Mouse (Mus musculus) right cerebral cortex, postnatal 25 days (tissue): Measurements from ENCODE around the gene Prkg1.

Experiments
- DNase-seq: peaks from one replicate; pipeline ENCODE4 v3.0.0; 2022

Gene Prkg1

GRCm38 (mm10) chr19:31132614-31133013 lies 632.2 kb downstream of the Prkg1 start:
- no peak for DNase-seq

DNA sequence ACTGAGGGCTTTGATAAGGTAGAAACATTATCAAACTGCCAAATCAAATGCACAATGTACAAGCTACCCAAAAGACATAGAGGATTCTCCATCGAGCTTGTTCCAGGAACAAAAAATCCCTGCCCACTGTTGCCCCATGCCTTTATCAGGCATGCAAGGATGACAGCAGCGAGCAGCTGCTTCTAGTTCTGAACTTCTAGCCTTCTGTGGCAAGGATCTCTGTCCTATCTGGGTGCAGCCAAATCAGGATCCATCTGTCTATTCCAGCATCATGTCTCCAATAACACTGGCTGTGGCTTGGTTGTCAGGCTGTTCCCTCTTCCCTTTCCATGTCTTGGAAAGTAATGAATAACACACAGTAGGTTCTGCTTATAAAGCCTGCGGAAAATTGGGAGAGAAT lies 640.2 kb downstream of the Prkg1 start:
- DNase-seq = no peak

GRCm38 (mm10) chr19:31114690-31115089 lies 650.1 kb downstream of the Prkg1 start:
- peak; percentile 13 for DNase-seq

DNA sequence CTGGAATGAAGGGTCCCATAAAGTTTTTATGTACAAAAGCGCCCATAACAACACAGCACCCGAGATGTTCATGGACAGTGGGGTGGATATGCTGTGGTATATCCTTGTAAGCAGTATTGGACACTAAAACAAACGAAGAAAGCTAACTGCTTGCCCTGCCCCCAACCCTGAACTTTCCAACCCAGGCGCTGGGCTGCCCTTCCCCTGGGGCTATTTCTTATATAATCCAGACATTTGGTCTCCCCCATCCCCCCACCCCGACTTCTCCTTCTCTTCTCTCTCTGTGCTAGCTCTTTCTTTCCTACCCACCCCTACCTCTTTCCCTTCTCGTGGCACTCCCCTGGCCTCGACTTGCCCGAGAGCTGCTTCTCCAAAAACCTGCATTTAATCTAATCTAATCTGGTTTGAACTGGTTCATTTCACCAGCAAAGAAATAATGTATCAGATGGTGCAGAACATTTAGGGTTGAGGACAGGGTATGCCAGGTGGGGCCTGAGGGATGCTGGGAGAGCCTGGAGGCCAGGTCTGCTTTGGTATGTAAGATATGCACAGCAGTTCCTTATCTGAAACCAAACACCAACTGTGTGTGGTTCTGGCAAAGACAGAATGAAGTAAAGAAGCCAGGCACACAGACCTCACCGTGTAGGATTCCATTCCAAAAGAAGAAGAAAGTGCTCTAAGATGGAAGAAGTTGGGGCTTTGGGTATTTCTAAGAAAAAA lies 657.8 kb downstream of the Prkg1 start:
- DNase-seq = no peak

DNA sequence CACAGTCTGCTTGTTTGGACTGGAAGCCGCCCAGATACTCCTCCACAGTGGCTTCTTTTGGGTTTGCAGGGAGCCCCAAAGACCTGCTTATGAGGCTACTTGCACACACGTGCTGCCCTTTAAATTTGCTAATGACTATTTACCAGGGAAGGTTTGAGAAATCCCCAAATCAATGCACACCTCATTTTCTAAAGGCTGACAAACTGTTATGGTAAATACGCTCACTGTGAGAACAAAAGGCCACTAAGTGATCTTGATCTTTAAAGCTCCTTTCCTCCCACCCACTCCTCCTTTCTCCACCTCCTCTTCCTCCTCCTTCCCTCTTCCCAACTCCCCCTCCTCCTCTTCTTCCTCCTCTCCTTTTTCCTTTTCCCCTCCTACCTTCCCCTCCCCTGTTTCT lies 658.8 kb downstream of the Prkg1 start:
- DNase-seq = no peak

DNA sequence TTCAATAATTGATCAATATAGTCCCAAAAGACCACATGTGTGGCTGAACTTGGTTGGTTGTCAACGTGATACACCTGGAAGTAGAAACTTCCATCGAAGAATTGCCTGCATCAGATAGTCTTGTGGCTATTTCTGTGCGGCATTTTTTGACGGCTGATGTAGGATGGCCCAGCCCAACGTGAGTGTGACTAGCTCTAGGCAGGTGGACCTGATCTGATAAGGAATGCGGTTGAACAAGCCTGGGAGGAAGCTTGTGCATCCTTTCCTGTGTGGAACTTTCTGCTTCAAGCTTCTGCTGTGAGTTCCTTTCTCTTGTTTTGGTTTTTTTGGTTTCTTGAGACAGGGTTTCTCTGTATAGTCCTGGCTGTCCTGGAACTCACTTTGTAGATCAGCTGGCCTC lies 660.1 kb downstream of the Prkg1 start:
- DNase-seq = no peak

DNA sequence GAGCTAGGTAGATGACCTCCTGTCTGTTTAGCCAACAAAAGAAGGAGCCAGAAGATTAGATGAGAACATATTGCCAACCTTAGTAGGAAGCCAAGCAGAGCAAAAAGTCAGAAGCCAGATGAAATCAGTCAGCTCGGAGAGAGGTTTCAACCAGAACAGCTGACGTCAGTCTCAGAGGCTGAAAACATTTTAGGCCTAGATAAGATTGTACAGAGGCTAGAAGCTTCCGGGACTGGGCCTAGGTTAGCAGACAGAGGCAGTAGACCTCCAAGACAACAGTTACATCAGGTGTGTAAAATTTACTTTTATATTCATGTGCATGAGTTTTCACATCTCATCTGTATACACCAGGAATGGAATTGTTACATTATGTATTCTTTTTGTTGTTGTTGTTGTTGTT lies 665.5 kb downstream of the Prkg1 start:
- no peak for DNase-seq

- no peak for DNase-seq
These were observed 667.0 kb downstream of the Prkg1 start for GRCm38 (mm10) chr19:31097857-31098256.

- DNase-seq = no peak
These were observed 681.1 kb downstream of the Prkg1 start for GRCm38 (mm10) chr19:31083761-31084160.

GRCm38 (mm10) chr19:31082662-31083429 lies 682.0 kb downstream of the Prkg1 start, which contains the start of gene Cstf2t:
Gene Cstf2t (plus strand): TSS chr19:31082837.
- peak; percentile 99 for DNase-seq

- no peak for DNase-seq
These were observed 682.6 kb downstream of the Prkg1 start for GRCm38 (mm10) chr19:31082226-31082625.

DNA sequence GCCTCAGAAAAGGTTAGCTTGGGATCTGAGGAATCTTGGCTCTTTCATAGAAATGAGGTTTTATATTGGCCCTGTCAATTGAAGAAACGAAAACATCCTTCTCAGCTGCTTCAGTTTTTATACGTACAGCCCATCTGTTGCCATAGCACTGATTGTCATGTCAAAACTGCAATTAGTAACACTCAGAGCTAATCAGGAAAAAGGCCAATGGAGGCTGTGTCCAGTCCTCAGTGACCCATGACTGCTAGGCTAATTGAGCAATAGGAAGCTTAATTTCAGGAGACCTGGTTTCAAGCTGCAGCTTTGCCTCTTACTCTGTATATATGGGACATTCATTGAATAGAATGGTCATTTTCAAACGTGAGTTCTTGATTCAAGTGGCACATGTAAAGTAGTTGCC lies 686.6 kb downstream of the Prkg1 start:
- DNase-seq = no peak

DNA sequence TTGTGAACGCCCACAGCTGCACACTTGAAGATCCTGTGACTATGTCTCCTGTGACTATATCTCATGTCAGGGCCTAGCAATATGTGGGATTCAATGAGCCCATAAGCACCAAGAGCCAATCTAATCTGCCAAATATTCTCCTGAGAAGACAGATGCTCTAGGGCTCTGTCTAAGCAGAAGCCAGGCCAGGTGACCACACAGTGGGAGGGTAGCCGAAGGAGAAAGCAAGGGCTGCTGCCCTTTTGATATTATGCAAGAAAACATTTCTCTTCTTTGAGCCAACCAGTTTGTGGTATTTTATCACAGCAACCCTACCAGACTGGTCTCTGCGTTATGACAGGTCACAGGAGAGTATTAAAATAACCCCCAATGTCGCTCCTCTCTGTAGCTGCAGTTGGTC lies 688.7 kb downstream of the Prkg1 start:
- no peak for DNase-seq

DNA sequence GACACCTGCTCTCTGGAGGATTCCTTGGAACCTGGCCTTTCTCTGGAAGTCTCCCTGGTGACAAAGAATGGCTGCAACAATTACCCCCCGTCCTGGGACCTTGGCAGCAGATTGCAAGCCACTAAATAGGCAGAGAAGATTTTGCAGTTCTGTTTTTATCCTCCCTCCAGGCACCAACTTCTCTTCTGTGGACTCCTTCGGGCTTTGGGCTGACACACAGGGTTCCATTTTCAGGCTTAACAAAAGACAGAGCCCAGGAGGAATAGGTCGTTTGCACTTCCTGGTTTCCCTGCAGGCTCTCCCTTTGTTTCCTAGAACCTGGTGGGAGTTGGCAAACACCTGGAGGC lies 690.1 kb downstream of the Prkg1 start:
- DNase-seq = no peak

DNA sequence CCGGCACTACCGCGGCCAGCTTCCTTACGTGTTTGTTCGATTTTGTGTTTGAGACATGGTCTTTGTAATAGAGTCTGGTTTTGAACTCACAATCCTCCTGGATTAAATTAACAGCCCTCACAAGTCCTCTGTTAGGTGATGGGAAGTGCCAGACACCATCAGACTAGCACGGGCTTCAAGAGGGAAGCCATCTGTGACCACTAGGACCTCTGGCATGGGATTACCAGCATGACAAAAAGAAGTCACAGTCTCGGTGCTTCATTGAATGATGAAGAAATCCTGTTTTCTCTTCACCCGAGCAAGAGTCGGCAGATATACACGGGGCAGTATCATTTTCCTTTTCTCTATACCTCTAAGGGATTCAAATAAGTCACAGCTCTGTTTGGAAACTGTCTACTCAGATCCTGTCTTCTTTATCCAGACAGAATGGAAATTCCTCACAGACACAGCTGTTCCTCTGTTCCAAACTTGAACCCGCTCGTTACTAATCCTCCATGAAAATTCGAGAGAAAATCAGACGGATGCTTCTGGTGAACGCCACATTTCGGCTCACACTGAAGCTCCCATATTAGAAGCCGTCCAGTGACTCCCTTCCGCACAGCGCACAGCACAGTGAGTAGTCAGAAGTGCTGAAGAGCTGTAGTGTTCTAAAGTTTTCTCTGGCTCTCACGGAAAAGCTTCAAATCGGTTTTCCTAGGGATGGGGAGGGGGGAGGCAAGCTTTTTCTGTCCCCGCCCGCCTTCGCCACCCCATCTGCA lies 690.7 kb downstream of the Prkg1 start:
- no peak for DNase-seq

GRCm38 (mm10) chr19:31065206-31065781 lies 699.5 kb downstream of the Prkg1 start:
- no peak for DNase-seq

DNA sequence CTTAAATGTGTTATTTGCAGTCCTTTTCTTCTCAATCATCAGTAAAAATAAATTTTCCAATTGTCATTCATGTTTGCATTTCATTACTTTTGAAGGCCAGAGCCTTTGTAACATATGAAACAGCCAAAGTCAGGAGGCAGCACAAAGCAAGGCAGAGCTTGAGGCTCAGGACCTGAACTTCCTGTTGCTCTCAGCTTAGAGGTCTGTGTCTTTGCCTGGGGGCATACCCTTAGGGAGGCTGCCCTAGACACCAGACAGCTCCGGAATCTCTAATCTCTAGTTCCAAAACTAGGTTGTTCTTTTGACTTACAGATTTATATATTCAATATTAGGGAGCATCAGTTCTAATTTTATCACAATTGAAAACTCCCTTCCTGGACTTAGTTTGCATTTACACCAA lies 700.1 kb downstream of the Prkg1 start:
- no peak for DNase-seq

GRCm38 (mm10) chr19:31046601-31047000 lies 718.2 kb downstream of the Prkg1 start:
- DNase-seq = no peak

- DNase-seq = no peak
These were observed 723.6 kb downstream of the Prkg1 start for GRCm38 (mm10) chr19:31040948-31041847.

- no peak for DNase-seq
These were observed 725.9 kb downstream of the Prkg1 start for GRCm38 (mm10) chr19:31038951-31039350.

DNA sequence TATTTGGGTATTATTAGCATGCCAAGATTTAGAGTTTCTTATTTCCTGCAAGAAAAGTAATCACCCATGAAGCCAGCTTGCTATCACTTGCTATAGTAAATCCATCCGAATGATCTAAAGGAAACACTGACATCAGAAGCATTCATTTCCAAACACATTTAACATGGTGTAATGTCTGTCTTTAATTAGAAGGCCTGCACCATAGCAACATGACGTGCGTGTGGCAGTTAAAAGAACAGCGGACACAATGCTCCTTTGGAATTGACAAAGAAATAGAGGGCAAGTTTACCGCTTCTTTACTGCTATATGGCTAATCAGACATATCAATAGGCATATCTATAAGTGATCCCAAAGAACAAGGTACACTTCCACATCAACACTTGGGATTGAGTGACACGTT lies 733.2 kb downstream of the Prkg1 start:
- no peak for DNase-seq

DNA sequence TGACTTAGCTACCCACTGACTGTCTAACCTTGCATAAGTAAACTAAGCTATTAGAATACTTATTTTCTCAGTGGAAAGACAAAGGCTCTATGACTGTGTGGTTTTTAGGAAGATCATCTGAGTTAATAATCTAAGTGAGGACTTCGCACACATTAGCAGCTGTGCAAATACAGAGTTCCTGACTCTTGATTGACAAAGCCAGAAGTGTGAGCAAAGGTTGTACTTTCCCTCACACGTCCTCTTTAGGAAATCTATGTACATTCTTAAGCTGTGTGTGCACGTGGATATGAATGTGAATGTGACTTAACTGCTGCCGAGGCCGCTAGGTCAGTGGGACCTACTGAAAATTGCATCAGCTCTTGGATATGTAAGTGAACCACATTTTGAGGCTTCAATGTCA lies 738.0 kb downstream of the Prkg1 start:
- DNase-seq = no peak
